Mouse (Mus musculus): ENCODE data around the gene Sf3b3. TPM values are rescaled to one million over a fixed set of nuclear protein-coding genes. Genes with fewer than 3 reads are reported as not detected.
"Not testable (repeated sequence)": the region's sequence is repeated elsewhere in the genome, so short reads cannot be mapped to it uniquely, and the experiment has no call there.

The Sf3b3 gene
- polyA plus RNA-seq, 1 experiment from 2014 or later, result 187 TPM

GRCm38 (mm10) chr8:110797086-110797485 lies 49.5 kb downstream of the Sf3b3 start:
- Histone ChIP-seq H3K27me3 (no peaks in the 10 kb centered on the region), H3K4me1 (no peaks in the 10 kb centered on the region), H3K4me3 (no peak overlapping the region), H3K36me3 (no peaks in the 10 kb centered on the region), H3K4me2 (replicated peaks) (no peak overlapping the region), H3K9ac (replicated peaks) (no peak overlapping the region), H3K27ac (replicated peaks) (no peak overlapping the region), H3K9me3 (no peaks in the 10 kb centered on the region)
- no peak for ATAC-seq (ENCODE audit: low FRiP score, low read depth)
- 98% methylated on average over 8 of the region's 8 CpGs for WGBS

DNA sequence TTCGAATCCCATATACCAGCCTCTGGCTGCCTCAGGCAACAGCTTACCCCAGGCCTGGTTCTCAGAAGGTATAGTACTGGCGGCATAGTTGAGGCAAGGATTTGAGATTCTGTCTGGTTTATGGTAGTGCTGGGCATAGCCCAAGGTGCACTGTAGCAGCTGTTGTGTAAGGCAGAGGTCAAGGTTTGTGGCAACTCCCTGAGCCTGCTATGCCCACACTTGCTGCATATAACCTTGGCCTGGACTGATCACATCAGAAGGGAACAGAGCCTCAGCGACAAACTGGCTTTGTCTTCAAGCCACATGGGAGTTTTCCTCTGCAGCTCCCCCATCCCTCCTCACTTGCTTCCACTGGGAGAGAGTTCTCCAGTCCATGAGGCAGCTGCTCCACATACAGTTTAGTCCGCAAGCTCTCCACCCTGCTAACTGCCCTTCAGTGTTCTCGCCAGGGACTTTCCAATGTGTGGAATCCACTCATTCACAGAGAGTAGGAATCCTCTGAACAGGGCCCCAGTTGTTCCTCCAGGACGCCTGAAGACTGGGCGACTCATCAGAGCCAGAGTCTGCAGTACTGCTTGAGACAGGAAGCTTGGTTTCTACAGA lies 52.1 kb downstream of the Sf3b3 start:
- H3K9me3 ChIP-seq, result no peaks in the 10 kb centered on the region
- no peaks in the 10 kb centered on the region for H3K27me3 ChIP-seq
- WGBS, result 89% methylated on average over 7 of the region's 7 CpGs
- H3K4me1 ChIP-seq, result no peaks in the 10 kb centered on the region
- H3K4me3 ChIP-seq, result no peak overlapping the region
- H3K36me3 ChIP-seq, result no peaks in the 10 kb centered on the region
- H3K4me2 ChIP-seq (replicated peaks), result no peak overlapping the region
- H3K9ac ChIP-seq (replicated peaks), result no peak overlapping the region
- no peak overlapping the region for H3K27ac ChIP-seq (replicated peaks)
- no peak for ATAC-seq (ENCODE audit: low FRiP score, low read depth)

- no peaks in the 10 kb centered on the region for H3K9me3 ChIP-seq
- no peak overlapping the region for H3K4me2 ChIP-seq (replicated peaks)
- no peaks in the 10 kb centered on the region for H3K4me1 ChIP-seq
- no peaks in the 10 kb centered on the region for H3K36me3 ChIP-seq
- no peak for ATAC-seq (ENCODE audit: low FRiP score, low read depth)
- no peak overlapping the region for H3K9ac ChIP-seq (replicated peaks)
- 94% methylated on average over 9 of the region's 9 CpGs for WGBS
- no peaks in the 10 kb centered on the region for H3K27me3 ChIP-seq
- H3K27ac ChIP-seq (replicated peaks), result no peak overlapping the region
- no peak overlapping the region for H3K4me3 ChIP-seq
Measured at GRCm38 (mm10) chr8:110793936-110794335, 52.7 kb downstream of the Sf3b3 start.

- H3K27me3 ChIP-seq, result no peaks in the 10 kb centered on the region
- no peak overlapping the region for H3K27ac ChIP-seq (replicated peaks)
- H3K4me1 ChIP-seq, result no peaks in the 10 kb centered on the region
- WGBS, result 80% methylated on average over 9 of the region's 9 CpGs
- ATAC-seq (ENCODE audit: low FRiP score, low read depth), result no peak
- no peak overlapping the region for H3K9ac ChIP-seq (replicated peaks)
- no peak overlapping the region for H3K4me2 ChIP-seq (replicated peaks)
- H3K9me3 ChIP-seq, result no peaks in the 10 kb centered on the region
- no peaks in the 10 kb centered on the region for H3K36me3 ChIP-seq
- H3K4me3 ChIP-seq, result no peak overlapping the region
Measured at GRCm38 (mm10) chr8:110793511-110793910, 53.1 kb downstream of the Sf3b3 start.

- Histone ChIP-seq H3K4me1 (no peaks in the 10 kb centered on the region), H3K4me2 (replicated peaks) (no peak overlapping the region), H3K9me3 (no peaks in the 10 kb centered on the region), H3K9ac (replicated peaks) (no peak overlapping the region), H3K36me3 (no peaks in the 10 kb centered on the region), H3K4me3 (no peak overlapping the region), H3K27me3 (no peaks in the 10 kb centered on the region), H3K27ac (replicated peaks) (no peak overlapping the region)
- 90% methylated on average over 11 of the region's 11 CpGs for WGBS
- ATAC-seq (ENCODE audit: low FRiP score, low read depth), result no peak
Measured at GRCm38 (mm10) chr8:110792574-110793200, 53.9 kb downstream of the Sf3b3 start.

DNA sequence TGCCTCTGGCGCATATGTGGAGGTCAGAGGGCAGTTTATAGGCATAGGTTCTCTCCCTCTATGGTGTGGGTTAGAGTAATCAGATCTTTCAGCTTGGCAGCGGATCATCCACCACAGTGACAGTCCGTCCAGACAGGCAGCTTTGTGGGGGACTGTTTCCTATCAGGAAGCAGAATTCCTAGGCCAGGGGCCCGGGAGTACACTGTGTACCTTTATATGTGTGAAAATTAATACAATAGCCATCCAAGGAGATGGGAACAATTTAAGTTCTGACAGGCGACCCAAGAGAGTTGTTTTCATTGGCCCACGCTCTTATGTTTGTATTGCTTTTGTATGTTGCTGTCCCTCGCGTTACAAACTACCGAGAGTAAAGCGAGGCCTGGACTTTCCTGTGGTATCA lies 55.4 kb downstream of the Sf3b3 start:
- Histone ChIP-seq H3K27ac (replicated peaks) (no peak overlapping the region), H3K36me3 (no peaks in the 10 kb centered on the region), H3K9me3 (no peaks in the 10 kb centered on the region), H3K27me3 (no peaks in the 10 kb centered on the region), H3K4me1 (no peaks in the 10 kb centered on the region), H3K9ac (replicated peaks) (no peak overlapping the region), H3K4me3 (no peak overlapping the region), H3K4me2 (replicated peaks) (no peak overlapping the region)
- no peak for ATAC-seq (ENCODE audit: low FRiP score, low read depth)
- 81% methylated on average over 10 of the region's 10 CpGs for WGBS

- no peak overlapping the region for H3K9ac ChIP-seq (replicated peaks)
- WGBS, result 86% methylated on average over 6 of the region's 6 CpGs
- no peaks in the 10 kb centered on the region for H3K27me3 ChIP-seq
- no peak overlapping the region for H3K27ac ChIP-seq (replicated peaks)
- H3K4me2 ChIP-seq (replicated peaks), result no peak overlapping the region
- H3K36me3 ChIP-seq, result no peaks in the 10 kb centered on the region
- no peak overlapping the region for H3K4me3 ChIP-seq
- no peaks in the 10 kb centered on the region for H3K9me3 ChIP-seq
- H3K4me1 ChIP-seq, result no peaks in the 10 kb centered on the region
- ATAC-seq (ENCODE audit: low FRiP score, low read depth), result no peak
Measured at GRCm38 (mm10) chr8:110790270-110790669, 56.3 kb downstream of the Sf3b3 start.

DNA sequence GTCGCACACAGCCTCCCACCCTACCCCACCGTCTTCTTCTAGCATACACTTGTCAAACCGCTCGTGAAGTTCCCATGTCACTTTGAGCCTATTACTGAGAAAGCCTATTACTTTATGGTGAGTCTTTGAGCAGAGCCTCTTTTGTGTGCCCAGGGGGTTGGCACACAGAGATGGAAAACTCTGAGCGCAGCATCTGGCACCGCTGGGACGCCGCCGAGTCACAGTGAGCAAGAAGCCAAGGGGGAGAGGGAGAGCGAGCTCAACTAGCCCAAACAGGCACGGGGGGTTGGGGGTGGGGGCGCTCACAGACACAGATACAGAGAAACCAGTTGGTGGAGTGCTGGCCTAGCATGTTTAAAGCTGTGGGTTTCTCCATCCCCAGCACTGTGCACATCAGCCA lies 57.0 kb downstream of the Sf3b3 start:
- 74% methylated on average over 12 of the region's 12 CpGs for WGBS
- no peak for ATAC-seq (ENCODE audit: low FRiP score, low read depth)
- Histone ChIP-seq H3K9ac (replicated peaks) (no peak overlapping the region), H3K4me2 (replicated peaks) (no peak overlapping the region), H3K27me3 (no peaks in the 10 kb centered on the region), H3K27ac (replicated peaks) (no peak overlapping the region), H3K36me3 (no peaks in the 10 kb centered on the region), H3K9me3 (no peaks in the 10 kb centered on the region), H3K4me1 (no peaks in the 10 kb centered on the region), H3K4me3 (no peak overlapping the region)

- no peak overlapping the region for H3K4me3 ChIP-seq
- ATAC-seq (ENCODE audit: low FRiP score, low read depth), result no peak
- H3K9ac ChIP-seq (replicated peaks), result no peak overlapping the region
- no peaks in the 10 kb centered on the region for H3K27me3 ChIP-seq
- H3K27ac ChIP-seq (replicated peaks), result no peak overlapping the region
- no peaks in the 10 kb centered on the region for H3K4me1 ChIP-seq
- H3K9me3 ChIP-seq, result no peaks in the 10 kb centered on the region
- H3K4me2 ChIP-seq (replicated peaks), result no peak overlapping the region
- 67% methylated on average over 12 of the region's 12 CpGs for WGBS
- H3K36me3 ChIP-seq, result no peaks in the 10 kb centered on the region
Measured at GRCm38 (mm10) chr8:110788981-110789380, 57.6 kb downstream of the Sf3b3 start.

- Histone ChIP-seq H3K9me3 (no peaks in the 10 kb centered on the region), H3K27ac (replicated peaks) (no peak overlapping the region), H3K4me2 (replicated peaks) (no peak overlapping the region), H3K27me3 (no peaks in the 10 kb centered on the region), H3K4me3 (no peak overlapping the region), H3K9ac (replicated peaks) (no peak overlapping the region), H3K36me3 (no peaks in the 10 kb centered on the region), H3K4me1 (no peaks in the 10 kb centered on the region)
- ATAC-seq (ENCODE audit: low FRiP score, low read depth), result no peak
- WGBS, result 90% methylated on average over 9 of the region's 9 CpGs
Measured at GRCm38 (mm10) chr8:110787411-110787954, 59.1 kb downstream of the Sf3b3 start.

DNA sequence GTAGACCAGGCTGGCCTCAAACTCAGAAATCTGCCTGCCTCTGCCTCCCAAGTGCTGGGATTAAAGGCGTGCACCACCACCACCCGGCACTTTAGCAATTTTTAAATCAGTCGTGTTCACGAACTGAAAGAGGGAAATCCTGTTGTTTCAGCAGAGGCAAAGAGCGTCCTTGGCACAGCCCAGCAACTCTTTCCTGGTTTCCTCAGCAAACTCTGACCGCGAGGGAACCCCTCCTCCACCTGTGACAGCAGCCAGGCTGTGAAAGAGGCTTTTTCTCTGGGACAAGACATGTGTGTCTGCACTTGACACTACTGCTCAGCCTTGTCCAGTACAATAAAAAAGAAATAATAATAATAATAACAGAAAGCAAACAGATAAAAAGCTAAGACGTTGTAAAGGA lies 59.7 kb downstream of the Sf3b3 start:
- no peak overlapping the region for H3K27ac ChIP-seq (replicated peaks)
- no peaks in the 10 kb centered on the region for H3K27me3 ChIP-seq
- no peaks in the 10 kb centered on the region for H3K36me3 ChIP-seq
- no peak overlapping the region for H3K4me2 ChIP-seq (replicated peaks)
- ATAC-seq (ENCODE audit: low FRiP score, low read depth), result no peak
- no peaks in the 10 kb centered on the region for H3K9me3 ChIP-seq
- no peak overlapping the region for H3K4me3 ChIP-seq
- no peak overlapping the region for H3K9ac ChIP-seq (replicated peaks)
- 92% methylated on average over 8 of the region's 8 CpGs for WGBS
- no peaks in the 10 kb centered on the region for H3K4me1 ChIP-seq

DNA sequence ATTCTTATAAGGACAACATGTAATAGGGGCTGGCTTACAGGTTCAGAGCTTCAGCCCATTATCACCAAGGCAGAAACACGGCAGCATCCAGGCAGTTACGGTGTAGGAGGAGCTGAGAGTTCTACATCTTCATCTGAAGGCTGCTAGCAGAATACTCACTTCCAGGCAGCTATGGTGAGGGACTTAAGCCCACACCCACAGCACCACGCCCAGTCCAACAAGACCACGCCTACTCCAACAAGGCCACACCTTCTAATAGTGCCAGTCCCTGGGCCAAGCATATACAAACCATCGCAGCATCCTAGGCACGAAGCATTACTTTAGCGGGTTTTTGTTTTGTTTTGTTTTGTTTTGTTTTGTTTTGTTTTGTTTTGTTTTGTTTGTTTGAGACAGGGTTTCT lies 60.1 kb downstream of the Sf3b3 start:
- not testable (repeated sequence) for ATAC-seq (ENCODE audit: low FRiP score, low read depth)
- 79% methylated on average over 7 of the region's 7 CpGs for WGBS

DNA sequence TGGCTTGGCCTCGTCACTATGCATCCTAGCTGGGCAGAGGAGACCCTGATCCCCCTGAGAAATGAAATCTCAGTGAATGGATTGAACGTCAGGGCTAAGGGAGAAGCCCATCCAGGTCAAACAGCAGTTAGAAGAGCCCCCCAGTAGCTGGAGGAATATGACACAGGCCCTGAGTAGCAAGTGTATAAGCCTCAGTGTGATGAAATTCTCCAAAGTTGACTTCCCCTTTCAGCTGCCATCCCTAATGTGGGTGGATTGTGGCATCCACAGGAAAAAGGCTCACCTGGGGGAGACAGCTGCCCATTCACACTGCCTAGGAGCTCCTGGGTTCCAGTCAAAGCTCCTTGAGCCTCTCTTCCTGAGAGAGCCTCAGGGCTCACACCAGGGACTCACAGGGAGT lies 61.2 kb downstream of the Sf3b3 start:
- H3K27ac ChIP-seq (replicated peaks), result no peak overlapping the region
- no peak overlapping the region for H3K4me3 ChIP-seq
- no peaks in the 10 kb centered on the region for H3K36me3 ChIP-seq
- no peak overlapping the region for H3K4me2 ChIP-seq (replicated peaks)
- no peaks in the 10 kb centered on the region for H3K9me3 ChIP-seq
- no peaks in the 10 kb centered on the region for H3K27me3 ChIP-seq
- no peak for ATAC-seq (ENCODE audit: low FRiP score, low read depth)
- H3K9ac ChIP-seq (replicated peaks), result no peak overlapping the region
- no peaks in the 10 kb centered on the region for H3K4me1 ChIP-seq
- WGBS, result 78% methylated on average over 2 of the region's 2 CpGs

More for the DNA sequence above, 60.1 kb downstream of the Sf3b3 start:
- H3K36me3 ChIP-seq; H3K9ac ChIP-seq (replicated peaks); H3K4me3 ChIP-seq; H3K27ac ChIP-seq (replicated peaks); H3K4me1 ChIP-seq; H3K4me2 ChIP-seq (replicated peaks); H3K9me3 ChIP-seq; H3K27me3 ChIP-seq: not testable (repeated sequence)

Measured in midbrain, embryonic 12.5 days (tissue).